Mouse (Mus musculus): ENCODE results near the gene Radil. TPM values are rescaled to one million over a fixed set of nuclear protein-coding genes. Genes with fewer than 3 reads are reported as not detected.

Gene Radil
- total RNA-seq, 2 experiments from 2014 or later = not detected

- ATAC-seq (replicated peaks; ENCODE audit: poor library complexity, severe bottlenecking) = no peak
Measured at GRCm38 (mm10) chr5:142453742-142454141, 97.2 kb downstream of the Radil start.

GRCm38 (mm10) chr5:142451759-142452158, 99.1 kb downstream of the Radil start:
- no peak for ATAC-seq (replicated peaks; ENCODE audit: poor library complexity, severe bottlenecking)

DNA sequence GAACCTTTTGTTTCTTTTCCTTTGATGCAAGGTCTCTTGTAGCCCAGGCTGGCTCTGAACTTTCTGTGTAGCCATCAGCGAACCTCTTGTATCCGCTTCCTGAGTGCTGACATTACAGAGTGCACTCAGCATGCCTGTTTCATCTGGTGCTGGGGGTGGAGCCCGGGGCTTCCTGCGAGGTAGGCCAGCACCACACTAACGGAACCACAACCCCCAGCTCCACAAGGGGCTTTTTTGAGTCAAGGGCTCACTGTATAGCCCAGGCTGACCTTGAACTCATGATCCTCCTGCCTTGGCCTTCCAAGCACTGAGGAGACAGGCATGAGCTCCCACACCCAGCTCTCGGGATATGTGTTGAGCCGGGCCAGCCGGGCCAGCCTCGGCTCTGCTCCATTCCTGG, 100.1 kb downstream of the Radil start:
- ATAC-seq (replicated peaks; ENCODE audit: poor library complexity, severe bottlenecking) = no peak

GRCm38 (mm10) chr5:142448623-142449022, 102.3 kb downstream of the Radil start:
- ATAC-seq (replicated peaks; ENCODE audit: poor library complexity, severe bottlenecking) = no peak

DNA sequence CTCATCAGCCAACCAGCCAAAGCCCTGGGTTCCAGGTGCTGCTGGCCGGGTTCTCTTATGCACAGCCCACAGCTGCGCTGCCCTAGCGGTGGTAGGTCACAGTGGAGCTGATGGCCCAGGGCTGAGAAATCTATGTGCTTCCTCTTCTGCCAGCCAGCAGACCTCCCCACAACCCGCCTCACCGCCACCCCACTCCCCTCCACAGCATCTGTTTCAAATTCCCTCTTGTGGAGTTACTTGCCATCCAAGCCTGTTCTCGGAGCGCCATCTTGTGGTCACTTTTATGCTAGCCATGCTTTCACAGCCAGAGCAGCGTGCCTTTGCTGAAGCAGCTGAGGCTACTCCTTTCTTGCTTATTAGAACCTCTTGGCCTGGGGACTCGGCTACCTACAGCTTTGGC, 102.8 kb downstream of the Radil start:
- ATAC-seq (replicated peaks; ENCODE audit: poor library complexity, severe bottlenecking) = peak; percentile 83

- ATAC-seq (replicated peaks; ENCODE audit: poor library complexity, severe bottlenecking) = no peak
Measured at GRCm38 (mm10) chr5:142445709-142446108, 105.2 kb downstream of the Radil start.

DNA sequence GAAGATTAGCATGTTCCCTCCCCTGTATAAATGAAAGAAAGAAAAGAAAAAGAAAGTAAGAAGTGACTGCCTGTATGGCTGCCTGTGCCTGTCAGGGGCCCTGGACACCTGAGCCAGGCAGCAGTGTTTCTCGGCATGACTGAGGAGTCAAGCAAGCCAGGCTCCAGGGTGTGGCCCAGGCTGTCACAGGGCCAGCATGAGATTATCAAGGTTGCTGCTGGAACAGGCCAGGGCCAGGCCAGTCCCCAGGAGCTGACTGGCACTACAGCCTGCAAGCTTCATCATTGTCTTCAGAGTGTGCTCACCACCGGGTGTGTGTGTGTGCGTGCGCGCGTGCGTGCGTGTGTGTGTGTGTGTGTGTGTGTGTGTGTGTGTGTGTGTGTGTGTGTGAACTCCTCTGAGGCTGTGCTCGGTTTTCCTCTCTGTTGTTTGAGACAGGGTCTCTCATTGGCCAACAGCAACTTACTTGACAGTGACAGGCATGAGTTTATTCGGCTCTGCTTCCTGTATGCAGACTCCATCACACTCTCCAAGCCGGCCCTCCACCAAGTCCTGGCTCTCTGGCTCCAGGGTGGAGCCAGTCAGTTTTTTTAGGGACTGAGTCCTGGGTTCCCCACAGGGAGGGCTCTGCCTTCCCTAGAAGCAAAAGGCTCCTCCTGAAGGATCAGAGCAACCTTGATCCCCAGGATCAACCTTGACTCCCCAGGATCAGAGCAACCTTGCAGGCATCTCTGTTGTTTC, 105.9 kb downstream of the Radil start:
- no peak for ATAC-seq (replicated peaks; ENCODE audit: poor library complexity, severe bottlenecking)

DNA sequence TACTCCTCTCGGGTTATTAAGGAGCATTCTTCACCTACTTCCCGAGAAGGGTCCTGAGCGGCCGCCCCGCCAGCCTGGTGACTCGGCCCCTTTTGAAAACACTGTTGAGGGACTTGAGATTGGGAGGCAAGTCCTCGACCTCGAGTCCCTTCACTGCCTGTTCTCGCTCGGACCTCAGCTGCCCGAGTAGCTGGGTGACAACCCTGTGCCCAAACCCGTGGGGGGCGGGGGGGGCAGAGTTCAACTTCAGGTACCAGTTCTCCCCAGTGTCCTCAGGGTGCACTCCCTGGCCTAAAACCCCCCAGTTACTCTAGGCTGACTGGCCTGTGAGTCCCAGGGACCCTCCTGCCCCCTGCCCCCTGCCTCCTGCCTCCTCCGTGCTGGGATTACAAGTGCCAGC, 106.9 kb downstream of the Radil start:
- no peak for ATAC-seq (replicated peaks; ENCODE audit: poor library complexity, severe bottlenecking)

DNA sequence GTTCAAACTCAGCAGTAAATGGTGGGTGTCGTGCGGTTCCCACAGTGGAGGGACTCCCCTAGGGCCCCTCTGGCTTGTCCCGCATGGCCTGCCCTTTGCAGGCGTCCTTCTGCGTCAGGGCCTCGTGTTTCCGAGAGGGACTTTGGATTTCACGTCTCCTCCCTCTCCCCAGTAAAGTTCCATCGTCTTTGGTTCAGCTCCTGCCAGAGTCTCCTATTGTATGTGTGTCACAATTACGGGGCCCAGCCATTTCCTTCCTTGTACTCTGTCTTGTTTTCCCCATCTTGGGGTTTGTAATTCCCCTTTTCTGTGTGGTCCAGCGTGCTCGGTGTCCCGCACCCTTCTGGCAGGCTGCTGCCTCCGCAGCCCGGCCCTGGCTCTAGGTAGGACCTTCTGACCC, 107.4 kb downstream of the Radil start:
- ATAC-seq (replicated peaks; ENCODE audit: poor library complexity, severe bottlenecking) = peak; percentile 36

DNA sequence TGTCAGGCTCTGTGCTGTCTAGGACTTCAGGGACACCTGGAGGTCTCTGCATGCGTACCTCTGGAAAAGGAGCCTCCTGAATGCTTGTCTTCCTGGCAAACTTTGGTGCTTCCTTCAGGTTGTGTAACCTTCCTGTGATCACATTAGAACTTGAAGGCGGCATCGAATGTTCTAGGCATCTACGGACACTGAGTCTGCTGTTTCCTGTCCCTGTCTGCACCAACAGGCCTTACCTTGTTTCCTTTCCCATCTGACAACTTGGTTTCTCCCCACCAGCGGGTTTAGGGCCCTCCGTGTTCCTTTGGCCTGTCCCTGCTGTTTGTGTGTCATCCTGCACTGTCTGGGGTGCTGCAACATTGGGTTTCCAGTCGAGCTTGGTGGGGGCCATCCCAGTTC, 108.9 kb downstream of the Radil start:
- ATAC-seq (replicated peaks; ENCODE audit: poor library complexity, severe bottlenecking) = no peak

DNA sequence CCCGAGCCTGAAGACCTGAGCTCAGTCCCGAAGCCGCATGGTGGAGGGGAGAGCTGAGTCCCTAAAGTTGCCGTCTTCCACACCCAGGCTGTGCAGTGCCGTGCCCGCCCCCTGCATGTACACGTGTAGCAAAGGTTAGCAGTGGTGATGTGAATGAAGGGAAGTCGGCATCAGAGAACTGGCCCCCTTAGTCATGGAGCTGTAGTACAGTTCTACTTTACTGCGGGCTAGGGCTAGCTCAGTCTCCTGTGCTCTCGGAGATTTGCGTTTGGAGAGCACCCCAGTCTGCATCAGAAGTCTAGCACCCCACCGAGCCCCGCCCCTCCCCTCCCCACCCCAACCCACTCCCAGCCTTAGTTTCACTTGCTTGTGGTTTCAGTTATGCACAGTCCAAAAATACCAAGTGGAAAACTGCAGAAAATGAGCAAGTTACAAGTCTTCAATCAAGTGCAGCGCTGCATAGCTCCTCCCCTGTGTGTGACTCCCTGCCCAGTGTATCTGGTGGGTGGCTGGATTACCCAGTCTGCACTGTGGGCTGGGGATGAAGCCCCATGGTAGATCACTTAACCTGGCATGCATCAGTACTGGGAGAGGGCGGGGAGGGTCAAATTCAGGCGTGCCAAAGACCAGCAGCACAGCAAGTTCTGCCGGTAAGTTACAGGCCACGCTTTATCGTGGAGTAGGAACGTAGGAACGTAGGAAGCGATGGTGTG, 109.4 kb downstream of the Radil start:
- ATAC-seq (replicated peaks; ENCODE audit: poor library complexity, severe bottlenecking) = peak; percentile 20

DNA sequence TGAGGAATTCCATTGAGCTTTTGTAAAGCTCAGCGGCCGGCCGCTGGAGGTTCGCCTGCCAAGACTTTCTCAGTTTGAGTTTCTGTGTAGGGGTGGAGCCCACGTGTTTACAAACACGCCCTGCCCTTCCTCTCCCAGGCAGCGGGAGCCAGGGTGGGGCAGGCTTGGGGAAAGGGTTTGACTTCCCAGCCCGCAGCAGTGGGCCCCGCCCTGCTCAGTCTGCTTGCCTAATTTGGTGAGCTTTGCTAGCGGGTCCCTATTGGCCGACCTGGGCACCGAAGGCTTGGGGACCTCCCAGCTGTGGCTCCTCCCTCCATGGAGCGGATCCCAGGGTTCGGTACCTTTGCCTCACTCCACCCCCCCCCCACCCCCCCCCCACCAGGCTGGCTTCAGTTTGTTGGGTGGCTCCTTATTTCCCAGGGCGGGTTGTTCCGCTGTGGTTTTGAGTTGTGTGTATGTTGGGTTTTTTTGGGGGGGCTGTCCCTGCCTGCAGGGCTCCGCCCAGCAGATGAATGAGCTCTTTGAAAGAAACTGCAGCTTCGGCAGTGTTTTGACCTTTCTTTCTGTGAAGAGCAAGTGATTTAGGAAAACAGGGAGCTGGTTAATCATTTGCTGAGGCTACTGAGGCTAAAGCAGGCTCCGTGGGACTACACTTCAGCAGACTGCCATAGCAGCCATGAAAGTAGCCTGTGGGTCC, 110.3 kb downstream of the Radil start:
- ATAC-seq (replicated peaks; ENCODE audit: poor library complexity, severe bottlenecking) = peak; percentile 71

DNA sequence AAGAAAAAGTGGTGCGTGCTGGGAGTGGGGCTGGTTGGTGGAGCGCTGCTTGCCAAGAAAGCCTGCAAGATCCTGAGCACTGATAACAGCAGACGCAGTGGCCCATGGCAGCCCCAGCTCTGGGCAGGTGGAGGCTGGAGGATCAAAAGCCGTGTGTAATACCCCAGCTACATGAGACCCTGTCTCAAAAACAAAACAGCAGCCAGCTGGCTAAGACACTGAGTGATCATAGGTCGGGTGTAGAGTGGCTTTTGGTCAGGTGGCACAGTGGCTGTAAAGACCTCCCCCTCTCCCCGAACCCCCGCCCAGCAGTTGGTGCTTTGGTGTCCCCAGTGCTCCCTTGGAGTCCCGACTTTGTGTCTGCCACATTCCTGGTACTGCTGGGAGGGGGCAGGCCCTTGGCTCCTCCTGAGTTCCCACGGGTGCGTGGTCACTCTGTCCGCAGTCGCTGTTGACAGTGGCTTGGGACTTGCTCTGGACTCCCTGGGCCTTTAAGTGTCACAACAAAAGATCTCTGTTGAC, 110.9 kb downstream of the Radil start:
- peak; percentile 0; the same call in 1 of the 2 replicates for ATAC-seq (replicated peaks; ENCODE audit: poor library complexity, severe bottlenecking)

DNA sequence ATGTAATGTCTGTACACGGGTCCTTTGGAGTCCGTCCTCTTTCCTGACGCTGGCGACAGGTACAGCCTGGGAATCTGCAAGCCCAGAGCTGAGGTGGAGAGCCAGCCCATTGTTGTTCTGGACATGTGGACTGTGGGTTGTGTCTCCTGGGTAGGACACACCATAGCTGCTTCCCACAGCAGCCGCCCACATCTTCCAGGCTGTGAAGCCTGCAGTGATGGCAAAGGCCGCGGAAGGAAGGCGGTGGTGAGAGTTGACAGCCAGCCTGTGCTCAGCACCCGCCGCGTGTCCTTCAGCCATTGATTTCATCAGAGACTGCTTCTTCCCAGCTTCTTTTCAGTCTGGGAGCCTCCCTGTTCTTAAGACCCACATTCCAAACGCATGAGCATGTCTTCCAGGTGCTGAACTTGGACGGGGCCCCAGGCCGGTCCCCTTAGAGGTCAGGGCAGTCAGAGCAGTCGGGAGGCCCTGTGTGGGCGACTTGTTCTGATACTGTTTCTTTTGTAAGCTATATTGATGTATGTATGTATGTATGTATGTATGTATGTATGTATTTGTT, 112.4 kb downstream of the Radil start:
- no peak for ATAC-seq (replicated peaks; ENCODE audit: poor library complexity, severe bottlenecking)

DNA sequence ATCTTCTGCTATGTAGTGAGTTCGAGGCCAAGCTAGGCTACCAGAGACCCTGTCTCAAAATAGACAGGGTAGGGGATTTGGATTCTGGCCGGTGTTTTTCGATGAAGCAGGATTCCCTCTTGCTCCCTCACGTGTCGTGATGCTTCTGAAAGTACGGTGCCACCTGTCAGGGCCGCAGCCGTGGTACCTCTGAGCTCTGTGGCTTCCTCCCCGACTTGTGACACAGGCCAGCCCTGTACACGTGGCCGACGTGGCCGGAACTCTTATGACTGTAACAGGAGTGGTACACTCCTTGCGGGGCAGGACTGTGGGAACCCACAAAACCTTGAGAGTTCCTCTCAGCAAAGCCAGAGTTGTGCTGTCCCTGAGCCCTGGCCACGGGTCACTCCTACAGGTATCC, 115.2 kb downstream of the Radil start:
- ATAC-seq (replicated peaks; ENCODE audit: poor library complexity, severe bottlenecking) = no peak

Other genes with a start within 250 kb of the Radil start
- 18.2 and 19.0 TPM in 2 replicates for gene Foxk1, start 149.6 kb downstream of the Radil start, total RNA-seq (2014; fragmentation: Nextera tagmentation)
- gene Foxk1, start 149.6 kb downstream of the Radil start, total RNA-seq (2017) = 6.1 TPM in 2 replicates
- 18.2 and 23.9 TPM in 2 replicates for gene Ap5z1, start 87.2 kb downstream of the Radil start, total RNA-seq (2014; fragmentation: Nextera tagmentation)
- 5.7 and 6.3 TPM in 2 replicates for gene Ap5z1, start 87.2 kb downstream of the Radil start, total RNA-seq (2017)
- not detected in 2 replicates for gene Papolb, start 21.0 kb downstream of the Radil start, total RNA-seq (2014; fragmentation: Nextera tagmentation)
- not detected in 2 replicates for gene Papolb, start 21.0 kb downstream of the Radil start, total RNA-seq (2017)
- not detected in 2 replicates for gene Mmd2, start 57.7 kb upstream of the Radil start, total RNA-seq (2014; fragmentation: Nextera tagmentation)
- not detected in 2 replicates for gene Mmd2, start 57.7 kb upstream of the Radil start, total RNA-seq (2017)
- gene Wipi2, start 76.6 kb upstream of the Radil start, total RNA-seq (2014; fragmentation: Nextera tagmentation) = 24.9 and 27.4 TPM in 2 replicates
- gene Wipi2, start 76.6 kb upstream of the Radil start, total RNA-seq (2017) = 36.2 and 36.3 TPM in 2 replicates
- 0.09 TPM in 1 of 2 replicates, not detected in the other for gene Slc29a4, start 141.4 kb upstream of the Radil start, total RNA-seq (2014; fragmentation: Nextera tagmentation)
- gene Slc29a4, start 141.4 kb upstream of the Radil start, total RNA-seq (2017) = not detected in 2 replicates